Mouse (Mus musculus) kidney, postnatal 4 days (tissue): ENCODE data around the gene Glb1.
"Not testable (repeated sequence)": the region's sequence is repeated elsewhere in the genome, so short reads cannot be mapped to it uniquely, and the experiment has no call there.

ENCODE experiments used
- DNase-seq, 2 experiments: peaks; one replicate each; pipeline ENCODE4 v3.0.0; 2021; ENCODE audit warnings: mixed read lengths in 2 of 2

Glb1 gene

GRCm38 (mm10) chr9:114400949-114401684, at the start of gene Glb1, which contains the start of gene Tmppe:
Glb1 (plus strand) TSS chr9:114401076.
Tmppe (plus strand) TSS chr9:114401105.
- DNase-seq, result peak; percentile 90 to 94

DNA sequence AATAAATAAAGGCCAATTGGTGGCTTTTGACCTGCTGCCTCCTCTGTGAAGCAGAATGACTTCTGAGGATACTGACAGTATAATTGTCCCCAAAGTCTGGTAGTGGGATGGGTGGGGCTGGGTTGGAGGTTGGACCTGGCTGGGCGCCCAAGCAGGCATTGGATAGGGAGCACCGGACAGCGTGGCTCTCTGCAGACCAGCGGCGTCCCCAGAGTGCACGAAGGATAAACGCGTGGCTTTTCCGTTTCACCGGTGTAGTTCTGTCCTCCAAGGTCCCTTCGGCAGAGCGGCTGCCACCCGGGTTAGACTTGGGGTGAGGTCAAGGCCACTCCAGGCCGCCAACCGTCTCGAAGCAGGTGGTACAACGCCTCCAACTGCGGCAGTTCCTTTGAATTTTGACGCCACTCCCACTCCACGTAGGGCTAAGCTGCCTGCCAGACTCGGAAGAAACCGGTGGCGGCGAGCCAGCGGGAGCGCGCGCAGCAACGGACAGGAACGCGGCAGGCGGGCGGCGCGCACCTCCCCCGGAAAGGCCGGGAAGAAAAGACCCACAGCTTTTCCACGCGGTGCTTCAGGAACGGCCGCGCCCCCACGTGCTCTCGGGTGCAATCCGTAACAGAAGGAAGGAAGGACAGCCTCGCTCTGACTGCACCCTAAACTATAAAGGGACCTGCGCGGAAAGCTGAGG, 32.9 kb upstream of the Glb1 start:
- DNase-seq, result peak; percentile 84 to 91

GRCm38 (mm10) chr9:114368471-114368858, 32.4 kb upstream of the Glb1 start:
- no peak for DNase-seq

- not testable (repeated sequence) for DNase-seq
These were observed 31.5 kb upstream of the Glb1 start for GRCm38 (mm10) chr9:114369389-114369788.

GRCm38 (mm10) chr9:114371717-114372116, 29.2 kb upstream of the Glb1 start:
- DNase-seq, result peak; percentile 56 to 64

- no peak for DNase-seq
These were observed 25.5 kb upstream of the Glb1 start for GRCm38 (mm10) chr9:114375276-114375962.

- DNase-seq, result no peak
These were observed 23.7 kb upstream of the Glb1 start for GRCm38 (mm10) chr9:114377168-114377567.

DNA sequence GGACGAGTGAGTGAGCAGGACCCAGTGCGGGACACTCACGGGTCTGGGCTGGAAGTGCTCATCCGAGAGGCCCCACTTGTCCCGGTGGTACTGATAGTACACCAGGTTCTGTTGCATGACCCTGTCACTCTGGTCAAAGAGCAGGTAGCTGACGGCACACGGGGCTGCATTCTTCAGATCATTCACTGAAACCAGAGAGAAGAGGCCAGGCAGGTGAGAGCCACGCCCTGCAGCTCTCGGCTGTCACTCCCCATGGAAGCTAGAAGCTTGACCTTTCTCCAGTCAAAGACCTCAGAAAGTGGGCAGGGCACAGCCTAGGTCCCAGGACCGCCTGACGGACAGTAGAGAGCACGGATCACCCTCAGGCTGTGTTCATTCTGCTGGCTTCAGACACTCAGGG, 21.0 kb upstream of the Glb1 start:
- DNase-seq, result no peak

DNA sequence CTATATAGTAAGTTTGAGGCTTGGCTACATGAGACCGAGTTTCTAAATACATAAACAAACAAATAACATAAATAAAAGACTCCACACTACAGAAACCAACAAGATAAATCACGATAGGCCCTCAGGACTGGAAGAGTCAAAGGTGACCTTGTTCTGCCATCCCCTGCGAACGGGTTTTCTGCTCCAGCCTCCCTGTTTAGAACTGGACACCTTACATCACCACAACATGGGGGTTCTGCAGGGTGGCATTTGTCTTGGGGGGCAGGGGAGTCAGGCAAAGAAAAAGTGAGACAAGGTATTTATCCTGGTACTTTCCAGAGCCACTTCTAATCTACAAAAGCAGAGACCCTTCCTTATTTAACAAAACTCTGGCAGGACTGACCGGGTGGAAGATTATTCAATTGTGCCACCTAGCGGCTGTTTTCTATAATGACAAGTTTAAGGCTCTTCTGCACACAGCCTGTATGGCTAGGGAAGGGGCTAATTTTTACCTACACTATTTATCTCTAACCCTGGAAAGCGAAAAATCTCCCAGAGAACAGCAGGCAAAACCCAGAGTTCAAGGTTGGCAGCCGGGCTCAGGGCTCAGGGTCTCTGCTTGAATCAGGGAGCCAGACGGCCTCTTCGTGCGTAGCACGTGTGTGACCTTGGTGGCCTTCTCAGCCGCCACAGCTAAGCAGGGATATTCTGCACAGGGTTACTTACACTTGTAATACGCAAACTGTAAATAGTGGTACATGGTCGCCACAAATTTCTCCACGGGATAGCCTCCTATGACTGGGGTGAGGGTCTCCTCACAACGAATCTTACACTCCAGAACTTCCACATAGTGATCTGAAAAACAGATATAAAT, 19.8 kb upstream of the Glb1 start:
- peak in 1 of 2 experiments; percentile 43 for DNase-seq

- DNase-seq, result no peak
These were observed 17.8 kb upstream of the Glb1 start for GRCm38 (mm10) chr9:114382936-114383710.

DNA sequence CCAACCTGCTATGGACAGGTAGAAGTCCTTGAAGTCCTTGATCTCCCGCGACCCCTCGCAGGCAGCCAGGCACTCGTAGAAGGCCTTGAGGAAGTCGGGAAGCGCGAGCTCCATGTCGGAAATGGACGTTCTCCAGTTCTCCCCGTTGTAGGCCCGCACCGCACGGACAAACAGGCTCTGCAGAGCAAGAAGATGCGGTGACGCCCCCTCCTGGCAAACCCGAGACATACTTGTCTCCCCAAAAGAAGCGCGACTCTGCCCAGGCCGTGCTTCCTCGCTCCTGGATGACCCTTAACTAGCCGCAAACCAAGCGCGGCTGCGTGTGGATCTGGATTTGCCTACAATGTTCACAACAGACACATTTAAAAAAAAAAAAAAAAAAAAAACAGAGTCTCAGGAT, 16.2 kb upstream of the Glb1 start:
- no peak for DNase-seq

GRCm38 (mm10) chr9:114385160-114385559, 15.7 kb upstream of the Glb1 start:
- no peak for DNase-seq

DNA sequence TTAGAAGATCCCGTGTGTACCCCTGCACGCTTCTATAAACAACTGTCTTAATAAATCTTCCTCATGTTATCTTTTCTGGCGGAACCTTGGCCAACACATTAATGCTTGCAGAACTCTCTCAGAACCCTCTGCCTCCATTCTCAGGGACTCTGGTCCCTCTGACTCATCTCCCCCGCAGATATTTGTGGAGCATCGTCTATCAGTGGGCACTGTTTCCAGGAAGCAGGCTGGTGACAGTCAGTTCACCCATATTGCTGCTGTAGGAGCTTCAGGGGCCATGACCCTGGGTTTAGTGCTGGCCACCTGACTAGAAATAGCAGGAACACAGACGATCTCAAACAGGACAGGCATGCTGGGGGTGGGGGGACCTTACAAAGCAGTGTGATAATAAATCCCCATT, 13.8 kb upstream of the Glb1 start:
- DNase-seq, result no peak

- DNase-seq, result no peak
These were observed 12.6 kb upstream of the Glb1 start for GRCm38 (mm10) chr9:114388288-114388687.

DNA sequence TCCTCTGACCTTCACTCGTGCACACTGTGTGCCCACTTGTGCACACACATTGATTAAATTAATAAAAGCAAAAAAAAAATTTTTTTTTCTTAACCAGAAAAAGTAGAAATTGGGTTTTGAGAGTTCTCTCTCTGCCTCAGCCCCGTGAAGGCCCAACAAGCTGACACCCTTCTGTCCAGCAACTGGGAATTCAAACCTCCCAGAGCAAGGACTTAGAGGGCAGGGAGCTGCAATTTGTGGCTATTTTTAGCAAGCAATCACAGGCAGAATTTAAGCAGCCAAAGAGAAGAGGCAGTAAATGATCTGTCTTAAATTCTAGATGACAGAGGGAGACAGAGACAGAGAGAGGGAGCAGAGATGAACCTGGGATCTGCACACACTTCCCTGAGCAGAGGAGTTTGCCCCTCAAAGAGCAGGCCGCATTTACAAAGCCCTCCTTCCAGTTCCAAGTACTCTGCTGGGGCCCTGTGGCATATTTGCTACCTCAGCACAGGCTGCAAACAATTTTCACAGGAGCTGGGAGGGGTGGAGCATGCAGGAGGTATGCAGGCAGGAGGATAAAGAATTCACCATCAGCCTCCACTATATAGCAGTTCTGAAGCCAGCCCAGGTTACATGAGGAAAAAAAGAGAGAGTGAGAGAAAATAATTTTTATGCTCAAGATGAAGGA, 12.0 kb upstream of the Glb1 start:
- peak in 1 of 2 experiments; percentile 15 for DNase-seq

DNA sequence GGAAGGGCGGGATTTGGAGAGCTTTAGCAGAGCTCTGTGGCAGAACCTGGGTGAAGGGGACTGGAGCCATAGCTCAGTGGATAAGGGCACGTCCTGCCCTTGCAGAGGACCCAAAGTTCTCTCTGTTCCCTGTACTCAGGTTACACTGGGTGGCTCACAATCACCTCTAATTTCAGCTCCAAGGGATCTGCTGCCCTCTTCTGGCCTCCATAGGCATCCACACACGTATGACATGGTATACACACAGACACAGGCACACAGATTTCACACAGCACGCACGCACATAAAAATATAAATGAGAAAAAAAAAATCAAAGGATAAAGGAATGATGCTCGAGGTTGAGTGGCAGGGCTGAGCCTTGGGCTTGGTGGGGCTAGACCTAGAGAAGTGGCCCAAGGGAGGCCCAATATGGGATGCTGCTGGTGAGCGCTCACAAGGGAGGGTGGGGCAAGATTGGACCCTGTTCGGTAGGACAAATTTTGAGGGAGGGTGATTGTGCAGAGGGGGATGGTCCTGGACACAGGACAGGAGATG, 11.4 kb upstream of the Glb1 start:
- peak in 1 of 2 experiments; percentile 38 for DNase-seq

DNA sequence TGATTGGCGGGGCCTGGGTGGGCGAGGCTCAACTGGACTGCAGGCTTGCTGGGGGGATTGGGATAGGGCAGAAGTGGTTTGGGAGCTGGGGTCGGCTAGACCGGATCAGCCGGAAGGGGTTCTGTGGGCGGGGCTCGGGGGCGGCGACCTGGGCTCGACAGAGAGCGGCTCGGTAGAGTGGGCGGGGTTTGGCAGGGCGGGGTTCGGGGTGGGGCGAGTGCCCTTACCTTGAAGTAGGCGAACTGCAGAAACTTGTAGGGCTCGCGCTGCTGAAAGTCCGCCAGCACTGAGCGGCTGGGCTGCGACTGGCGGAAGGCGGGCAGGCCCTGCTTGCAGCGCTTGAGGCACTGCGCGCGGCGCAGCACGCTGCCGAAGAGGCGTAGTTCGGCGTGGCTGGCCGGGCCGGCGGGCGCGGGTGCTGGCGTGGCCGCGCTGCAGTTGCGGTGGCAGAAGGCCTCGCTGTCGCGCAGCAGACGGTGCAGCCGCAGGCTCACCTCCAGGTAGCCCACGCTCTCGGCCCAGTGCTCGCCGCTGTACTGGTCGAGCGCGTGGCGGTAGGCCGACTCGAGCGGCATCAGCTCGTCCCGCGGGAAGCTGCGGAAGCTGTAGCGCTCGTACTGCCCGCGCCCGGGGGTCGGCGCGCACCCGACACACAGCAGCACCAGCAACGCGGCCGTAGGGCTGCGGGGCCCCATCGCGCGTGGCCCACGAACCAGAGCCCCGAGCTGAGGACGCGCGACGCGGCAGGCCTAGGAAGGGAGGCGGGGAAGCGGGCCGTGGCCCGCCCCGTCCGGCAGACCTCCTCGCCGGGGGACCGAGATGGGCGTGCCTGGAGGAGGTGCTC, 10.7 kb upstream of the Glb1 start, which contains the start of gene Crtap:
Crtap (minus strand) TSS at position 771 of the 844 bp plus-strand sequence.
- DNase-seq, result peak; percentile 78 to 85

DNA sequence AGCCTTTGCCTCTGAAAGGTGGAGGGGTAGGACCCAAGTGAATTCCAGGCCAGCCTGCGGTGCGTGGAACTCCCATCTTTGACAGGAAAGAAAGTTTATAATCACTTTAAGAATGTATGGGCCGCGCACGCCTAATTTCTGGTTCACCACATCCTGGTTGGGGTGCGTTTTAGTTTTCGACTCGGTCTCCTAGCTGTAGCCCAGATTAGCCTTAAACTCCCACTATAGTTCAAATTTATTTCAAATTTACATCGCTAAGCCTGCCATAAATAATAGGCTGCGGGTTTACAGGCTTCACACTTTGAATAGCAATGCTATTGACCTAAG, 10.2 kb upstream of the Glb1 start:
- no peak for DNase-seq

GRCm38 (mm10) chr9:114394136-114394535, 6.7 kb upstream of the Glb1 start:
- DNase-seq, result not testable (repeated sequence)

DNA sequence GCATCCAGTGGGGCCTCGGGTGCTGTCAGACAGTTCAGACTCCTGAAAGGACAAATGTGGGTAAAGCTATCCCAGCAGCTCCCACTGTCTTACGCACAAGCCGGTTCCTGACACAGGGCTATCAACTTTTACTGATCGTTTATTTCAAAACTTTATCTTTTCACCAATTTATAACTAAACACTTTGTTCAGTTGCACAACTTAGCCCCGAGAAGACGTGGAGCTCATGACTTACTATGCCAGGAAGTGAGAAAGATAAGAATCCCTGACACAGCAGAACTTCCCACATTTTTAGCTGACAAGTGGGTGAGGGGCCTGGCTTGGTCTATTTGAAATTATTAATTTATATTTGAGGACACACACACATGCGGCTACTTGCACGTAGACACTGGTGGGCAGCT, 6.2 kb upstream of the Glb1 start:
- no peak for DNase-seq
